Comparison of ENCODE assay signal across 8 mouse cellular contexts in genomic region chr12:105683933-105684901, GRCm38 (mm10). TPM values are rescaled to one million over a fixed set of nuclear protein-coding genes. Genes with fewer than 3 reads are reported as not detected.
DNase-seq lines count a peak whose midpoint lies in the region; ATAC-seq lines count a peak whose summit lies in the region.

TSS of gene Gskip (plus strand) at chr12:105684829.

- peak within 1 kb of the TSS; percentile 92 for H3K27ac ChIP-seq in hindbrain, embryonic 11.5 days (ENCODE audit: low read depth, low read length)

- H3K9ac ChIP-seq in hindbrain, embryonic 11.5 days (ENCODE audit: low read depth, low read length), result peak within 1 kb of the TSS; percentile 83

- no peak; the same call in 1 of the 2 replicates for ATAC-seq in hindbrain, embryonic 11.5 days (ENCODE audit: low FRiP score)

- H3K9me3 ChIP-seq in hindbrain, embryonic 11.5 days (ENCODE audit: control insufficient read depth, low read length), result no peaks in the 10 kb centered on the region

- H3K4me2 ChIP-seq in hindbrain, embryonic 11.5 days (replicated peaks; ENCODE audit: low read depth, low read length), result peak within 1 kb of the TSS; percentile 92

- H3K4me3 ChIP-seq in hindbrain, embryonic 11.5 days (ENCODE audit: low read depth, low read length), result peak within 1 kb of the TSS; percentile 94

- H3K4me1 ChIP-seq in hindbrain, embryonic 11.5 days (replicated peaks; ENCODE audit: control insufficient read depth, insufficient read depth, low read length), result no peaks in the 10 kb centered on the region

- peak; percentile 71 for DNase-seq in R1 (ENCODE audit: low read depth, low spot score)
- peak; percentile 42 for DNase-seq in cerebellum, adult 8-10 months
- DNase-seq in forelimb bud, embryonic 11.5 days (ENCODE audit: low read depth, low spot score), result peak; percentile 58
- peak; percentile 61 for DNase-seq in hindbrain, embryonic 11.5 days (ENCODE audit: low spot score)
- peak; percentile 37 to 49 for DNase-seq in layer of hippocampus, postnatal 36 days
- peak; percentile 26 for DNase-seq in lung, postnatal 25 days (ENCODE audit: low spot score)
- peak; percentile 41 to 43 for DNase-seq in right cerebral cortex, adult 2 months (ENCODE audit: low spot score in 2 of 2)
- DNase-seq in yolk sac, embryonic 10.5 days (ENCODE audit: low spot score), result peak; percentile 81

- H3K36me3 ChIP-seq in hindbrain, embryonic 11.5 days (ENCODE audit: control insufficient read depth, insufficient read depth, low read length), result no peaks in the 10 kb centered on the region

- H3K27me3 ChIP-seq in hindbrain, embryonic 11.5 days (ENCODE audit: control insufficient read depth, insufficient read depth, low read length), result no peaks in the 10 kb centered on the region

- 3% methylated on average over 41 of the region's 41 CpGs for WGBS in hindbrain, embryonic 11.5 days

RNA-seq across cellular contexts. Expression of gene Gskip, which starts in this region (rescaled TPM):
- 38.3 and 41.6 TPM in 2 replicates for polyA plus RNA-seq in hindbrain, embryonic 11.5 days (2014; fragmentation: Nextera tagmentation; extraction: Ambion mirVana)
- total RNA-seq in layer of hippocampus, postnatal 36 days (2021), result 10 to 100 TPM; 25.5 to 28.0 TPM

Comparison
In these comparisons a context has a peak if more than half of its experiments do, and no peak if none do; other contexts are left out.
1. DNase-seq: peak in every context shown above with its lines; median percentile 81 in yolk sac, embryonic 10.5 days; 71 in R1; 61 in hindbrain, embryonic 11.5 days; 58 in forelimb bud, embryonic 11.5 days; 43 in layer of hippocampus, postnatal 36 days; 42 in cerebellum, adult 8-10 months; 42 in right cerebral cortex, adult 2 months; 26 in lung, postnatal 25 days.